Mouse (Mus musculus) left cerebral cortex, adult 18-20 months (tissue): ENCODE data around the gene Map4k3. TPM values are rescaled to one million over a fixed set of nuclear protein-coding genes. Genes with fewer than 3 reads are reported as not detected.
"Not testable (repeated sequence)": the region's sequence is repeated elsewhere in the genome, so short reads cannot be mapped to it uniquely, and the experiment has no call there.

ENCODE experiments used
- DNase-seq, 2 experiments: peaks; one replicate each; pipeline ENCODE4 v3.0.0; 2021 to 2022; ENCODE audit warnings: low spot score in 2 of 2, mixed read lengths in 1 of 2
- long read RNA-seq, 2 experiments: library from polyadenylated mRNA; stranded (forward); transcript quantifications; one replicate each; pipeline ENCODE4 v2.0.0; 2021
- total RNA-seq, 2 experiments: library from RNA; stranded (reverse); gene quantifications; 2 replicates each; pipeline ENCODE4 v1.2.3; 2021

The Map4k3 gene
- 10 to 100 TPM; 69.3 to 74.4 TPM for total RNA-seq
- long read RNA-seq, experiment 1, full-length matches to known transcripts = 46 of 82 reads
- long read RNA-seq, experiment 1, partial matches to known transcripts = 5 of 82 reads
- long read RNA-seq, experiment 1, other reads (novel, unspliced or antisense) = 31 of 82 reads
- long read RNA-seq, experiment 2, full-length matches to known transcripts = 36 of 57 reads
- long read RNA-seq, experiment 2, partial matches to known transcripts = 7 of 57 reads
- long read RNA-seq, experiment 2, other reads (novel, unspliced or antisense) = 14 of 57 reads

DNA sequence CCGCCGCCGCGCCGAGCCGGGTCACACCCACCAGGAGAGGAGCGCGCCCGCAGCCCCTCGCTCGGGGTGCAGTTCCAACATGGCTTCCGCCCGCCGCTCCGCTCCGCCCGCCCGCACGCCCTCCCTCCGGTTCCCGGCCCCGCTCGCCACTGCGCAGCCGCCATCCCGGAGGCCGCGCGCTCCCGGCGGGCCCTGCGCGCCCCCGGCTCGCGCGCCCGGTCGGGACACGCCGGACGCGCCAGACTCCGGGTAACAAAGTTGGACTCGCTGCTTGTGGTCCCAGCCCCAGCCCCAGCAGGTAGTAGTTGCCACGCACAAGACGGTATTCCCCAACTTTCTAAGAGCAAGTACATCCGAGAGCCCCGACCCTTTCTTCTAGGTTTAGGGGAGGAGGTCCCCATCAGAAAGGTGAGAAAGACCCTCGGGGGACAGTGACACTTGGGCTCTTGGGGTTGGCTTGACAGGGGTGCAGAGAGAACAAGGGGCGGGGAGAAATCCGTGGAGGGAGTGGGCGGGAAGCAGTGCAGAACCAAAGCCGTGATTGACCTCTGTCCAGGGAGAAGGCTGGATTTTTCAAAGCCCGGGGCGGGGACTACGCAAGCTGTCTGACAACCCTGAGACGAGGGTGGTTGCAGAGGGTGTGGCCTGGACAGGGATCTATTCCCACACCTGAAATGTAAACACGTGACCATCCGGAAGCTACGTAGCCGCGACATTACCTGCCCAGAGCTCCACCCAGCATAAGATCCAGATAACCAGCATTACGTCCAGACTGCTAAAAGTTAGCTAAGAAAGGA is at the start of gene Map4k3:
Map4k3 (minus strand) TSS at position 424 of the 797 bp plus-strand sequence.
- peak; percentile 79 to 87 for DNase-seq

DNA sequence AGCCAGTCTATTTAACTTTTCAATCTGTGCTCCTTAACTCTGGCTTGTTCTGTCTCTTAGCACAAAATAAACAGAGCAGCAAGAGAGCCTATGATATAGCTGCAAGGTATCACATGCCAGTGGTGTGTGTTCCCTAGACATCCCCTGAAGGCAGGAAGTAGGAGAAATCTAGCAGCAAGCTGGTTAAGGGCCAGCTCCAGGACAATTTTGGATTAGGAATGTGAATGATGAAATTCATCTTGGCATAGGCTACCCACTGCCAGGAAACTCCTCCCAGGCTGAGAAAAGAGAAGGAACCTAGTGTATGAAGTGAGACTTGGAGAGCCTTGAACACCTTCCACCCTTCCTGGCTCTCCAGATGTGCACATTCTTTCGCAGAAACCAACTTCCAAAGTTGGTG is 49.3 kb upstream of the Map4k3 start:
- no peak for DNase-seq

DNA sequence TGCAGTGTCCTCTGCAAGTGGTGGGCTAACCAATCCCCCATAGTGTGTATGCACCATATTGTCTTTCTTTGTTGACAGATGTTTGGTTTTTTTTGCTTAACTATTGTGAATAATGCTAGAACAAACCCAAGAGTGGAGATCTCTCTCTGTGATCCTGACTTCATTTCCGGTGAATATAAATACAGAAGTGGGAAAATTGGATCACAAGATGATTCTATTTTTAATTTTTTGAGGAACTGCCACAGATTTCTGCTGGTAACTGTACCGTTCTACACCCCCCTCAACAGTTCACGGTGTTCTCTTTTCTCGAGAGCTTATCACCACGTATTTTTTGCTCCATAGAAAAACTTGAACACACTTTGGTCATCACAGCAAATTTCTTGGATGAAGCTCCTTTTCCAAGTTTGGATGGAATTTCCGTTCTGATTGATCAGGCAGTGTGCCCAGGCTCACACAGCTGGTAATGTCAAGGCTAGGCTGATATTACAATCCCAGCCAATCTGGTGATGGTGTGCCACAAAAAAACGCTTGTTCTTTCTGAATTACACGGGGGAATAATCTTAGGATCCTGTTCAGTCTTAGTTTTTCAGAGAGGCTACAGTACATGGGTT is 47.0 kb upstream of the Map4k3 start:
- peak in 1 of 2 experiments; percentile 35 for DNase-seq

DNA sequence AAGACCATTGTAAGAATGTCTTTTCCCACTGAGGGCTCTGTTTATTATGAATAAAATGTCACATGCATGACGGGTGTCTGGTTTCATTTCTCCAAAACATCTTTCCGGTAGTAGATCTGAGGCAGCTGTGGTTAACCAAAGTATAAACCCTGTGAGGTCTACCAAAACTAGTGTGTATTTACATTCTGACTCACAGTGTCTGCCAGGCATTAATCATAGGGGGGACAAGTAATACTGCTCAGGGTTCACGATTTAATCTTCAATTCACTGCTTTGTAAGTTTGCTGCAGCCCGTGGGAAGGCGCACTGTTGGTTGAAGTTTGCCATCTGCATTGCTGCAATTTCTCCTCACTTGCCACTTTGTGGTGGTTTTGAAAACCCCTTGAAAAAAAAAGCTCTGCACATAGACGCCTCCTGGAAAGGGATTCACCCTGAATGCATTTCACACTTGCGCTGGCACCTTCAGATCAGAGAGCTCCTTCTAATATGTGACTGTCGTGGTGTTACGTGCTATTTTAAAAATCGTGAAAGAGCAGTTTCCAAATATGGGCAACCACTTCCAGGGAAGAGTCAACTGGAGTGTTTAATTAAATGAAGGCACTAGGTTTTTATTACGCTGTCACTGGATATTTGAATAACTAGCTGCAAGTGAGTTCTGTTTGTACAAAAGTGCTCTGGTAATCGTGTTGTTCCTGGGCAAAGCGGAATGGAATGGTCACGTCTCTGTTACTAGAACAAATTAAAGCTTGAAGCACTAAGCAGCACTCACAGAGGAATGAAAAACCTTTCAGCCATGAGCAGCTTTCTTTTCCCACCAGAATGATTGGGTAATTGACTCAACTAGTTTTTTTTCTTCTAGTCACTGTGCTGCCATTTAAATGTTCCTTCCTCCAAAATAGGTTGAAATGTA is 44.5 kb upstream of the Map4k3 start:
- DNase-seq = peak in 1 of 2 experiments; percentile 35

DNA sequence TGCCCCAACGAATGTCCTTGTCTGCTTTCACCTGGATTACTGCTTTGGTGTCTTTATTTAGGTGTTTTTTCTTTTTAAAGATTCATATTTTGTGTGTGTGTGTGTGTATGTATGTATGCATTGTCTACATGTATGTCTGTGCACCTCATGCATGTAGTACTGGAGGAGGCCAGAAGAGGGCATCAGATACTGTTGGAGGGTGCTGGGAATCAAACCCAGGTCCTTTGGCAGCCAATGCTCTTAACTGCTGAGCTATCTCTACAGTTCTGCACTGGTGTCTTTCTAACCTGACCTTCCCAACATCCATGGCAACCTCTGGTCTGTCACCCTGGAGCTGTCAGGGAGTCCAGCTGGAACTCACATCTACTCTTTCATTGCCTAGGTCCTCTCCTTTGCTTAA is 41.8 kb upstream of the Map4k3 start:
- DNase-seq = no peak

DNA sequence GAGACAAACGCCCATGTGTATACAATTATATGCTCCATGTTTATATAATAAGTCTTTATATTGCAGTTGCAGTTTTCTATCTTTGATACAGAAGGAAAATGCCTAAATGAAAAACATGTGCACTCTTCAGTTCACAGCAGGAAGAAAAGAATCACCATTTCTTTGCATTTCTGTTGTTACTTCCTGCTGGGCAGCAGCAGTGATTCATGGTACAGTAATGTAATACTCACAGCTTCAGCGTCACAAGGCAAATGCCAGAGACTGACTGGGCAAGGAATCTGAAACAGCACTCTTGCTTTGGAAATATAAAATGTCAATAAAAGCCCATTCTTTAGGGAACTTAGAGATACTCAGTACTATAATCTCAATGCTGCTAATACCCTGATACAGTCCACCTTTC is 36.9 kb upstream of the Map4k3 start:
- DNase-seq = no peak

DNA sequence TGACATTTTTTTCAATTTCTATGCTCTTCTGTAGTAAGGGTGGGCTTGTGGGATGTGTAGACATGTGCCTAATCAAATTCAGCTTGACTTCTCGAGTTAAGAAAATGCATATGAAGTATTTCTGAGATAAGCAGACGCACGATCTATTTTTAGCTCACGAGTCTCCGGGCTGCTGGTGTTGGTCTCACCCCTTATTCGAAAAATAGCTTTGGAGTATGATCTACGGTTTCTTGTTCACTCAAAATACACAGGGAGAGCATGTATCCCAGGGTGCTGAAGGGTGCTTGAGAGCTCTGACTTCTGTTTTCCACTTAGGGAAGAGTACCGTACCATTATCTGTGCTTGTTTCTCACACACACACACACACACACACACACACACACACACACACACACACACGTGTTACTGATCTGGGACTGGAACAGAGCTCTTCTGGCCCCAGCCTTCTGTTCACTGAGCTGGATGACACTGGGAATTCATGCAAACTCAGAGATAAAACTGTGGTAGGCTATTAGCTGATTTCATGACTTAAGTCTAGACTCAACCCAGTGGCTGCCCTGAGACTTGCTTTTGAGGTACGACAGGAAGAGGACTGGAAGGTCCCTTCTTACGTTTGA is 34.9 kb upstream of the Map4k3 start:
- DNase-seq = no peak

DNA sequence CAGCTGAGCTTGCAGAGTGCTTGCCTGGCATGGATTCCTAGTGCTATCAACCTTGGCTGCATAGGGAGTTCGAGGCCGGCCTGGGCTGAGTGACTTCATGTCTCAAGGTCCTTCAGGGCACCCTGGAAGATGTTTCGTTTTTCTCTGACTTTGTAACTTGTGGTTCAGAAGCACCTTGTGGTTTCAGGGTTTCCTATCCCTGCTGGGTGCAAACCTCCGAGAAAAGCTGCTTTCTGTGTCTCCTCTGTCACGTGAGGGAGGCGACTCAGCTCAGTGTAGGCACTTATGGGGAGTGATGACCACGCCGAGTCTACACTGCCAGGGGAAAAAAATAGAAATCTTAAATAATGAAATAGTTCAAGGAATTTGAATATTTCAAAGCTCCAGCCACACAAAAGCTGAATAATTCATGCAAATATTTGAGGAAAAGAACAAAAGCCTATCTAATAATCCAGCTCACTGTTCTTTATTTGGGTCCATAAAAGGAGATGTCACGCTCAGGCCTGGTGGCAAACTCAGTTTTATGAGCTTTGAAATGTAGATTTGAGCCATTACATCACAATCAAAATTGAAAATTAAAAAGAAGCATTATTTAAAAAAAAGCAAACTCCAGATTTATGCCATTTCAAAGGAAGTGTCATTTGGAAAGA is 34.2 kb upstream of the Map4k3 start:
- DNase-seq = no peak

DNA sequence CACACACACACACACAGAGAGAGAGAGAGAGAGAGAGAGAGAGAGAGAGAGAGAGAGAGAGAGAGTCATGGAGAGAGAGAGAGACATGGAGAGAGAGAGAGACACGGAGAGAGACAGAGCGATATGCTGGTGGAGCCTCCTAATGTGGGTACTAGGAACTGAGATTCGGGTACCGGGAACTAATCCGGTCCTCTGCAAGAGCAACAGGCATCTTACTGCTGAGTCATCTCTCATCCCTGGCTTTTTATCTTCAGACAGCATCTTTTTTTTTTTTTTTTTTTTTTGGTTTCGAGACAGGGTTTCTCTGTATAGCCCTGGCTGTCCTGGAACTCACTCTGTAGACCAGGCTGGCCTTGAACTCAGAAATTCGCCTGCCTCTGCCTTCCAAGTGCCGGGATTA is 32.9 kb upstream of the Map4k3 start:
- not testable (repeated sequence) for DNase-seq

DNA sequence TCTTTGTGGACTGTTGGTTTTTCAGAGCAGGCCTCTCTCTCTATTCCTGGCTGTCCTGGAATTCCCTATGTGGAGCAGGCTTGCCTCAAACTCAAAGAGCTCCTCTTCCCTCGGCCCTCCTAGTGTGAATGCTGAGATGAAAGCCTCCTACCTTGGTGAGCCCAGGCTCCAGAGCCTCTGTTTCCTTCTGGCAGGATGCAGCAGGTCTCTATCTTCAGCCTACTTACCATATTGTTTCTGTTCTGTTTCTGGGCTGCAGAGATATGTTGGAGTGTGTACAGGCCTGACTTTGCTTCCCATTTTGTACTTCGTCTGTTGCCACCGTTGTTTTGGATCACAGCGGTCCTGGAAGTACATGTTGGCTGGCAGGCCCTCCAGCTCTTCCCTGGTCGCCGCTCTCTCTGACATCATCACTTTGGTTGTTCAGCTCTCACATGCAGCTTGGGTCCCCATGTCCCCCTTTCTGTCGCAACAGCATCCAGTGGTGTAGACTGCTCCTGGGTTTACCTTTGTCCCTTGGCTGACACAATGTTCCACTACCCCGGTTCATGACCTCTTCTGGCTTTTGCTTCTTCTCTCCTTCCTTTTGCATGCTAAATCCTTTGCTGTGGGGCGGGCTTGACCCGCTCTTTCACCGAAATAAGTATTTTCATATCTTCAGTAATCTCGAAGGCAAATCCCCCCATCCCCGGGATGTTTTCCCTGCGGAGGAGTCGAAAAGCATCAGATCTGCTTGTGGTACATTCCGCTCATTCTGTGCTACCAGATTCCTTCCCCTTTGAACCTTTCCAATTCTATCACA is 32.3 kb upstream of the Map4k3 start:
- DNase-seq = peak in 1 of 2 experiments; percentile 25

DNA sequence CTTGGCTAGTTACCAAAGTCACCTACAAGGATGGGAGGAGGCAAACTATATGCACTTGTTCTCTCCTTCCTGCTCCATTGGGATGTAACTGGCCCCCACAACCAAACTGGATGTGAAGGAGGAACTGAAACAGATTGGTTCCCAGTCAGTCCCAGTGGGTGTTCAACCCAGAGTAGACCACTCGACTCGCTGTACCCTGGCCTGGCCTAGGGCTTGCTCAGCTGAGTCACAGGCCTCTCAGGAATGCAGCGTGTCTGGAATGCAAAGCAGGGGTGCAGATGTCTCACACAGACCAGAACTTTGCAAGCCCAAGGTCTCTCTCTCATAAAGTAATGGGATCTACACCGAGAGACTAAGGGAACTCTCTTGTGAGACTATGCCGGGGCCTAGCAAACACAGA is 27.8 kb upstream of the Map4k3 start:
- no peak for DNase-seq

DNA sequence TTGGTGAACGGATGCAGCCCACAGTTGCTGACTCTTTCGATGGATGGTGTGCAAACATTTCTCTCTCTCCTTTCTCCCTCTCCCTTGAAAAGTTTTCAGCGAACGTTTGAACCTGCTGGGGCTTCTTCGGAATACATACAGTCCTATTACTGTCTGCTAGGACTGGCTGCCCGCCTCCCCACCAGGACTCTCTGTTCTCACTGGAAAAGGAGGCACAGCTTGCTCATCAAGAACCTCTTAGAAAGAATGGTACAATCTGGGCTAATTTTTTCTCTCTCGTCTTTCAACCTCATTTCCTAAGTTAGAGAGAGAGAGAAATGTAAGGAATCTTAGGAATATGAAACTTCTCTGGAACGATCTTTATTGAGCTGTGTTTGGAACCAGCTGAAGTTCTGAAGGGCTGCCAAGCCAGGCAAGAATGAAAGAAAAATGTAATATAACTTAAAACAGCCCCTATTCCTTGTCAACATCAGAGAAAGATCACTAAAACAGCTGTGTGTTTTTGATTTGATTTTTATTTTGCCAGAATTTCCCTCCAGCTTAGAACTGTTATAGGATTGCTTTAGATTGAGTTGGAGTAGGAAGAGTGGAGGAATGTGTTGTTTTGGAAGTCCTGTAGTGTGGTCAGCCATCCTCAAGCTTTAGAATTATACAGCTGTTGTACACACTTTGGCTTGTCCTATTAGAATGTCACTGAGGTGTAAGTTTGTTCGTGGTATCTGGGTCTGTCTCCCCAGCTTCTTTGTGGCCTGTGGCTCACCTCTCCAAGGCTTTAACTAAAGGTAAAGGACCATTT is 27.0 kb upstream of the Map4k3 start:
- no peak for DNase-seq

DNA sequence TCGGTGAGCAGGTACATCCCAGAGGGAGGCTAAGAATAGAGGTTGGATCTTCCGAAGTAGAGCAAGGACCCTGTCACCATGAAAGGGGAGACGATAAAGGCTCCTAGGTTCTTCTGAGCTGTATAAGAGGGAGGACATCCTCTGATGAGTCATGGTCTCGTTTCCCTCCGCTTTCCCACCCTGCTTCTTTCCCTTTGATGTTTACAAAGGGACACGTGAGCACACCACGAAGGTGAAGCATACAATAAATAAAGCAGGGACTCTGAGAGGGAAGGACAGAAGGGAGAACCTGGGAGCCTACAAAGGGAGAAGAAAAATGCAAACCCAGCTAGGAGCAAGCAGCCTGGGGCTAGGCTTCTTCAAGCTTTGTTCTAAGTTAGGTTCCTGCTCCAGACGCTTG is 26.3 kb upstream of the Map4k3 start:
- no peak for DNase-seq

DNA sequence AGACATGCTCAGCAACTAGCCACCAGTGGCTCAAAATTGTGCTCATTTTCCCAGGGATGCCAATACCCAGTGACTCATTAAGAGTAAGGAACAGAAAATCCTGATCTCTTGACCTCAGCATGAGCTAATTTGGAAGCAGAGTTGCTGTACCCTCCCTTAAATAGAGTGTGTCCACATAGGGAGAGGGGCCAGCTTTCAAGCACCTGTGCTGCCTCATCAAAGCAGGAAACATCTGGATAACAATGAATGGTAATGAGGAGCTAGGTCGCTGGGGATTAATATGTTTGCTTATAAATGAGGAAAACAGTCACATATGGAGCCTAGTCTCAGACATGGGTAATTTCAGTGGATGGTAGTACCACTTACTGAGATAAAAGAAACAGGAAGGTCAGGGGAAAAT is 24.2 kb upstream of the Map4k3 start:
- DNase-seq = no peak

DNA sequence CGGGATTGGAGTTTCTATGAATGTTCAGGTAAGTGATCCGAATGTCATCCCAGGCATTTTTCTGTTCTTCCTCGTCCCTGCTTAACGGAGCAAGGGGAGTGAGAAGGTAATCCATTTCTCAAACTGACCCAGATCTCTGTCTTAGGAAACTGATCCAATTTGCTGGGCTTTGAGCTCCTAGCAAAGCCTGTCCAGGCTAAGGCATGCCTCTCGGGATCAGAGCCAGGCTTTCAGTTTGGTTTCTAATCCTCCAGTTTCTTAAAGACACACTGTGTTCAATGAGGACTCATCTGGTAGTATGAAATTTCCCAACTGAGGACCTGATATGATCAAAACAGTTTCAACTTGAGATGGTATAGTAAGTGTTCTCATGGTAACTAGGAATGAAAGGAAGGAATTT is 11.1 kb upstream of the Map4k3 start:
- no peak for DNase-seq

DNA sequence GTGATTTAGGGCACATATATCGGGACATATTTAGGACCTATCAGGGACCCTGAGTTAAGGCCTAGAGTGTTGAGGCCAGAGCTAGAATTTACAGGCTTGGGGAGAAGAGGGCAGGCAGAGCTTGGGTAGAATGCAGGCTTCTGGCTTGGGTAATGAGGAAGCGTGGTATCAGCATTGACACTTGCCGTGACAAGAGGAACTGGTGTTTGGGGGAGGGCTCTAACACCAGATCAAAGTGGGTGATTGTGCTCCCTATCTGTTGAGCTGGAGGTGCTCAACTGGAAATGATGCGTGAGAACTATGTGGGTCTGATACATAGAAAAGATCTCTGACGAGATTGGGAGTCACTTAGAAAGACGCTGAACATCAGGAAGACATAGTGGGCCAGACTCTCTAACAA is 6.4 kb upstream of the Map4k3 start:
- DNase-seq = no peak

DNA sequence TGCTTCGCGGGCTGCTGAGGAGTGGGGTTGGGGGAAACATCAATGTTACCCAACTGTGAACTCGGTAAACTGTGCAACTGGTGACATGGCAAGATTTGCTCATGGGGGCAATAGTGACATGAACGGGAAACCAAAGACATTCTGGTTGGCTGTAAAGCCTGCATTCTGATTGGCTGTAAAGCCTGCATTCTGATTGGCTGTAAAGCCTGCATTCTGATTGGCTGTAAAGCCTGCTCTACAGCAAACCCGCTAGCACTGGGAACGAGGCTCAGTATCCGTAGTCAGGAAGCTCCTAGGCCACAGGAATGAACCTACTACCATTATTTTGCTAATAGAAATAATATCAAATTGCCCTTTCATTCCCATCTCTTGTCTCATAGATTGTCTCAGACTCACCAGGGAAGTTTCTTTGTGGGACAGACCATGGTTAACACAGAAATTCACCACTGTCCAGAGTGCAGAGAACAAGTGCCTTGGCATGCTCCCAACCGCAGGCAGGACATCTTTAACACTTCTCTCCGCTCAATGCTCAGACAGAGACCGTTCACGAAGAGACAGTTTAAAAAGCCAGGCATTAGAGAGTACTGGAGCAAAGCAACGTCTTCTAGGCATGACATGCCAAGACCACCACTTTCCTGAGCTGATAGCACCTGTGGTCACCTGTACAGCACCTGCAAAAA is 5.0 kb upstream of the Map4k3 start:
- no peak for DNase-seq

DNA sequence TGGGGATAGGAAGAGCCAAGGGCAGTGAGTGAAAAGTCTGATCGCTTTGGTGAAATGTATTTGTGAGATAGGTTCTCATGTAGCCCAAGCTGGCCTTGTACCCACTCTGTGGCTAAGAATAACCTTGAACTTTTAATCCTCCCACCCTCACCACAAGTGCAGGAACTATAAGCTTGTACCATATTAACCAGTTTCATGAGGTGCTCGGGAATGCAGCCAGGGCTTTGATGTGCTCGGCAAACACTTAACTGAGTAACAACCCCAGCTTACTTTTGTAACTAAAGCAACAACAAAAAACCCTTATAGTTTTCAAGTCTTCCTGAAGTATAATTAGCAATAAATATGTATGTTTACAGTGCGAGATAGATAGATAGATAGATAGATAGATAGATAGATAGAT is 4.0 kb upstream of the Map4k3 start:
- DNase-seq = no peak
